Mouse (Mus musculus): ENCODE results near the gene Morn3.

Gene Morn3

DNA sequence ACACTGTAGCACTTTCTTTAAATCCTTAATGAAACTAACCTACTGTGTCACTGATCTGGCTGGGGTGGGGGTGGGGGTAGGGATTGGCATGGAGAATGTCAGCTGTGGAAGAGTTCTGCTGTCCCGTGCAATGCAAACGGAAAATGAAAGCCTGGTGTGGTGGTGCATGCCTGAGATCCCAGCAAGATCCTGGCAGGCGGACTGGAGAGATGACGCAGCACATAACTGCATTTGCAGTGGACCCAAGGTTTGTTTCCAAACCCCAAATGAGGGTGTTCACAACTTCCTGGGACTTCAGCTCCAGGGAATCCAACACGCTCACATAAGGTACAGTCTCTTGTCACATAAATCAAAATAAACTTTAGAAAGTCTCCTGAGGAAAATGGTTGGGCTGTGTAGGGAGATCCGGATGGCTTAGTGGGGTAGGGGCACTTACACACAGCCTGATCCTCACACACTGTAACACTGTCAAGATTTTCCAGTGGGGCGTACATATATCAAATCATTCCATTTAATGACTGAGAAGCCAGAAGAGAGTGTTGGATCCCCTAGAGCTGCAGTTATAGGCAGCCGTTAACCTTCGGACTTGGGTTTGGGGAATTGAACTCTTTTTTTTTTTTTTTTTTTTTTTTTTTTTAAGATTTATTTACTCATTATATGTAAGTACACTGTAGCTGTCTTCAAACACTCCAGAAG, 14.0 kb upstream of the Morn3 start:
- DNase-seq (ENCODE audit: low spot score in 2 of 2), result peak; percentile 34 to 50

DNA sequence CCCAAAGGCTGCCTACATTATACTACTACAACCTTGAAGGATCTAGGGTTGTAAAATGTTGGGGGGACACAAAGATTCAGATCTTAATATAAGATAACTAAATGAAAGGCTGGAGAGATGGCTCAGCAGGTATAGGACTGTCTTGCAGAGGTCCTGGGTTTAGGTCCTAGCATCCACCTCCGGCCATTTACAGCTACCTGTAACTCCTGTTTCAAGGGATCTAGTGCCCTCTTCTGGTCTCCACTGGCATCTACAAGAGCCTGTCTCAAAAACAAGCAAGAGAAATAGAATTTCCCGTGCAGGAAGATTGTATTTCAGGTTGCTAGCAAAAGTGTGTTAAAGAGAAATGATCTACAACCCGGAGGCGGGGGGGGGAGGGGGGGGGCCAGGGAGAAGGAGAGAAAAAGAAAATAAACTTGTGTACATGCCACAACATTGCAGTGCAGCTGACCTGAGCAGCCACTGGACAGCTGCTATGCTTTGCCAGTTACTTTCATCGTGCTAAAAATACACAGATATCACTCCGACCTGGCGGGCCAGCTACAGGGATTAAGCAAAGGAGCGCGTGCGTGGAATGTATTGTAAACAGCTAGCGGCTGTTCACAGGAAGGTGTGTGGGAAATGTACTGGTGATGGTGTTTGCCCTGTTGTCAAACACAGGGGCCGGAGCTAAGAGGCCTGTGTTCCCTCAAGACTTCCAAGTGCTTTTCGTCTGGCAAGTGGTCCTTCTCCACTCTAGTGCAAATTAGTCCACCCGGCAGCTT, 13.1 kb upstream of the Morn3 start:
- peak; percentile 61 to 73 for DNase-seq (ENCODE audit: low spot score in 2 of 2)

DNA sequence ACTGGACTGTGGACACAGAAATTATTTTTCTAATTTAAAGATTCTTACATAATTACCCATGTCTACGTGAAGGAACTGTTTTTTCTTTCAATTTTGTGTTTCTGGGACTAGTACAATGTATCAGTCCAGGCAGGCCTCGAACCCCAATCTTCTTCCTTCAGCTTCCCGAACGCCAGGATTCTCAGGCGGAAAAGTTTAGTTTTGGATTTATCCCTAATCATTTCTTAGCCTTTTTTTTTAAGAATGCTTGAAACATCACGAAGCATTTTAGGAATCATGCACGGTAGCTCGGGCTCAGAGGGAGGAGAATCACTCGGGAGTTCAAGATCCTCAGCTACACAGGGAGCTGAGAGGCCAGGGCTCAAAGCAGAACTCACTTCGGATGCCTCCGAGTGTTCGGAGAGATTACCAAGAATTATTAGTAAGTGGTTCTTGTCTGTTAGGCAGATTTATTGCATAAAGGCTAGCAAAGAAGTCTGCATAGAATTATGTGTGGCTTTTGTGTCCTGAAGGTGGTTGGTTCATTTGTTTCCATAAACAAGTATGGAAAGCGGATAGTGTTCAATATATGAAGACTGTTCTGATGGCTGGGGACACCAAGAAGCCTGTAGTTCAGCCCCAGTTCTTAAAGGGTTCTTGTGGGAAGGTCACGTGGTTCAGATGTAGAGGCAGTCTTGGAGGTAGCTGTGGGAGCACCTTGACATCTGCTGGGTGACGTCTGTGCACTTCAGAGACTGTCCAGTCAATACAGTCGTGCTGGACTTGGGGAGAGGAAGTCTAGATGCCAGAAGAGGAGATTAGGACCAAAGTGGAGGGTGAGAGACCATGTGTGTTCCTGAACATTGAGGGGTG, 11.7 kb upstream of the Morn3 start:
- no peak for DNase-seq (ENCODE audit: low spot score in 2 of 2)

DNA sequence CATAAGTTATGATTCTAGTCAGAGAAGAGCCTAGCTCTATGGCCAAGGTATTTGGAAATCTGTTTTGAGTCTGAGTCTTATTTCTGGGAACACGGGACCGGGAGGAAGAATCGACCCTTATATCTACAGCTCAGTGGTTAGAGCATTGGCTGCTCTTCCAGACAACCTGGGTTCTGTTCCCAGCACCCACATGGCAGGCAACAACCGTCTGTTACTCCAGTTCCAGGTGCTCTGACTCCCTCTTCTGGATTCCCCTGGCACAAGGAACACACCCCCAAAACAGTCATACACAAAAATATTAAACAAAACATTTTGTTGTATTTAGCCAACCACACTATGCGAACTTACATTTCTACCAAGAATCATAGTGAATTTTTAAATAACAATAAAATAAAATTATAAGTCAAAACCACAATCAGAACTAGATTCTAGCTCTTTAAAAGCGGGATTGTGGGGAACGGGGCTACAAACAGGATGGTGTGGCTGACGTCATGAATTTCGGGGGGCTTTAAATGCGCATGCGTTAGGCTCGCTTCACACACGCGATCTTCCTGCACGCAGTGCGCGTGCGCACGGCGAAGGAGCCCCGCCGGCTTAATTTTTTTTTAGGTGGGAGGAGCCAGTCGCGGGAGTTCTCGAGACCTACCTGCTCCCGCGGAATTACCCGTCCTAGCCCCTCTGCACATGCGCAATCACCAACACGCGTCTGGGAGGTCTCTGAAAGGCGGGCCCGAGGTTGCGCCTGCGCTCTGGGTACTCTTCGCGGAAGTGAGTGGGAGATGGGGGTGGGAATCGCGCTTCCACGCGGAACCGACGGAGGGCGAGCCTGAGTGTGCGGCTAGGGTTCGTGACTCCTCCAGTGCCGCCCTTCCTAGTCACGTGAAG, 10.8 kb upstream of the Morn3 start:
- DNase-seq (ENCODE audit: low spot score in 2 of 2), result peak; percentile 99 to 100

DNA sequence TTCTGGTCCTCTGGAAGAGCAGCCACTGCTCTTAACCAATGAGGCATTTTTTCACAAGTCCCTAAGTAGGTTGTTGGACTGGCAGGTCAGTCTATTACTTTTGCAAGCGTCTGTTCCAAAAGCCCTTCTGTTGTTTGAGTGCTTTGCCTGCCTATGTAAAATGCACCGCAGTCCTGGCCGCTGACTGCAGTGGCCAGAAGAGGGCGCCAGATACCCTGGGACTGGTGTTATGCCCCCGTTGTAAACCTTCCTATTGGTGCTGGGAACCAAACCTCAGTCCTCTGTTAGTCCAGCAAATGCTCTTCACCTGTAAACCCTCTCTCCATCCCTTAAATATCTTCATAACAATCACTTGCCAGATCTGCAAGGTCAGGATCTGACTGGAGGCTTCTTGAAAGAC, 4.9 kb upstream of the Morn3 start:
- DNase-seq (ENCODE audit: low spot score in 2 of 2), result no peak

- DNase-seq (ENCODE audit: low spot score in 2 of 2), result peak in 1 of 2 experiments; percentile 45
These were observed 4.1 kb upstream of the Morn3 start for GRCm38 (mm10) chr5:123050918-123051317.

DNA sequence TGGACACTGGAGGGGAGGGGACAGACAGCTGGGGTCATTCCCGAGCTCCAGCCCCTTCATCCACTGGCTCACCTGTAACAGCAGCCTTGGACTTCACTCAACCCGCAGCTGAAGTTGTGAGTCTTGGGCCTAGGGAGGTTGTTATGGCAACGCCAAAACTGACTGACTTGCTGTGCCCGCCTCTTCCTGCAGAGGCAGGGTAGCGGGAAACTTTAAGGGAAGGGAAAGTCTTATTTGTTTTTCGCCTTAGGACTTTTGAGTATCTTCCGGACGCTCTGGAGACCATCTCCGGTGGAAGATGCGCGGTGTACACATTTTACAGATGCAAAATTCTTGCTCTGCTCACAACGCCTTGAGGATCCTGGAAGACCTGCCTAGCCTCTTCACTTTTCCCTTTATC, 2.5 kb upstream of the Morn3 start:
- DNase-seq (ENCODE audit: low spot score in 2 of 2), result peak in 1 of 2 experiments; percentile 22

DNA sequence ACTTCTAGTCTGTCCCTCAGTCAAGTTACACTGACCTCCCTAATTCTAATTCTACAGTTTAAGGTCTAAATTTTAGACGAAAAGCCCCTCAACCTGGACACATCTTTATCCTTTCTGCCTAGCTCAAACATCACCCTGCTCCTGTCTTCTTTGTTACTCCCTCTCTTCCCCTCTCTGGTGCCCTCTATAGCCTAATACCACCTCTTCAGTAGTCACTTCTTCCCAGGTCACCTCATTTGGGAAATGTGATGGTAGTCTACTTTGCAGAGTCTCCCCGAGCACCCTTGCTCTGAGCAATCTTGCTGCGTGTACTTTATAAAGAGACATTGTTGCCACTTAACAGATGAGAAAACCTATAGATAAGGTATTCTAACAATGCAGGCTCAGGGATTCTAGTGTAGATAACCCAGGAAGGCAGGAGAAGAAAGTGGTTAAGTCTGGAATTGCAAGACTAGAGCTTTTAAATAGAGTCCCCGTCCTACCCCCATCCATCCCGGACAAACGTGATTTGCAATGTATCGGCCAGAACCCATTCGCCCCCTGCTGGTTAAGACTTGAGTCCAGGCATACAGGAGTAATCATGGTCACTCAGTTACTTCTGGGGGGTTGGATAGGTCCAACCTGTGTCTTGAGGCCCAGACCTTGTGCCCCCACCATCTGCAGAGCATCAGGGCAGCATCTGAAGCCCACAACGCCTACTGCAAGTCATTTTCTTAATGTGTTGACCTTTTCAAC, 1.1 kb downstream of the Morn3 start:
- peak; percentile 55 to 75 for DNase-seq (ENCODE audit: low spot score in 2 of 2)

GRCm38 (mm10) chr5:123043856-123044255, 3.0 kb downstream of the Morn3 start:
- no peak for DNase-seq (ENCODE audit: low spot score in 2 of 2)

GRCm38 (mm10) chr5:123040796-123041195, 6.0 kb downstream of the Morn3 start:
- DNase-seq (ENCODE audit: low spot score in 2 of 2), result no peak

DNA sequence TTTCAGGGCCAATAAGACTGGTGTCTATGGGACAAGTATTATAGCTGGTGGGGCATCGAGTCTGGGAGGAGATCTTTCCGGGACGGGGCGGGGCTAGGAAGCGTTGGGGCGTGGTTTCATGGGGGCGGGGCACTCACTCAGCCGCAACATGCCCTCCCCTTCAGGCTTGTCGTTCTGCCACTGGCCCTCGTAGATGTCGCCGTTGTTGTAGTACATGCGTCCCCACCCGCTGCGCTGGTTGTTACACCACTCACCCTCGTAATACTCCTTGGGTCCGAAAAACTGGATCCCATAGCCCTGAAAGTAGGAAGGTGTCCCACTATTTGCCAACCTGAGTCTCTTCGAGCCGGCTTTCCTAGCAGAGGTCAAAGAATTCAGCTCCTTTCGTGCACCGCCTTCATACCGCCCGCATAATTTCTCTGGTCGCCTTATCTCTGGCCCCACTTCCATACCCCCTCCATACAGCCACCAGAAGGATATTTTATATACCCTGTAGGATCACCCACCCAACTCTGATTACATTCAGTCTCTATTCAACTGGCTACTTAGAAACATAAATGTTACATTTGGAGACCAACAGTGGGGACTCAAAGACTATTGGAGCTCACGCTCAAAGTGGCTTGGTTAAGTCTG, 7.6 kb downstream of the Morn3 start:
- DNase-seq (ENCODE audit: low spot score in 2 of 2), result peak; percentile 77 to 80

DNA sequence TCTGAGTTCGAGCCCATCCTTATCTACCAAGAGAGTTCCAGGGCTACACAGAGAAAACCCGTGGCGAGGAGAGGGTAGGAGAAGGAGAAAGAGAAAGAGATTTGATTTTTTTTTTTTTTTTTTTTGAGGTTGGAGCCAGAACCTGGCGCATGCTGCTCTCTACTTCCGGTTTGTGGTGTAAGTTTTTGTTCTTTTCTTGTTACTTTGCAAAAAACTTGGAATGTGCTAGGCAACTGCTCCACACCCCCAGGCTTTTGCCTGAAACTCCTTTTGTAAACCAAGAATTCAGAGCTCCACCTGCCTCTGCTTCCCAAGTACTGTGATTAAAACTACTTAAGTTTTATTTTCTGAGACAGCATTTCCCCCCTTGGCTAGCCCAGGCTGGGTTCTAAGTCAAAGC, 8.7 kb downstream of the Morn3 start:
- no peak for DNase-seq (ENCODE audit: low spot score in 2 of 2)

DNA sequence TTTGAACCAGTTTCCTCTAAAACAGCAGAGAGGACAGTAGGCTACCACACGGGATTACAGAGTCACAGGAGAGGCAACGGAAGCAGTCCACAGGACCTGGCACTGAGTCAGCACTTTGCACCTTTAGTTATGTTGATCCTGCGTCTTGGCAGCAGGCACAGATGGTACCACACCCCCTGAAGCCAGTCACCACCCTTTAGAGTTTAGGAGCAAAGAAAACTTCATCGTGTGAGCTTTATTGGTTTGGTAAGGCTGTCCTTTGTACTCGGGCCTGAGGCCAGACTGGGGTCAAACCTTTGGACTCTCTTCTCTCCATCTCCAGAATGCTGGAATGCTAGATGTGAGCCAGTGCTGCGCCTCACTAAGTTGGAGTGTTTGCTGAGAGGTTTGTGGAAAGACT, 11.3 kb downstream of the Morn3 start:
- no peak for DNase-seq (ENCODE audit: low spot score in 2 of 2)

GRCm38 (mm10) chr5:123035089-123035488, 11.7 kb downstream of the Morn3 start:
- DNase-seq (ENCODE audit: low spot score in 2 of 2), result no peak

GRCm38 (mm10) chr5:123033646-123034160, 13.1 kb downstream of the Morn3 start:
- no peak for DNase-seq (ENCODE audit: low spot score in 2 of 2)

GRCm38 (mm10) chr5:123031312-123031711, 15.5 kb downstream of the Morn3 start:
- DNase-seq (ENCODE audit: low spot score in 2 of 2), result no peak

DNA sequence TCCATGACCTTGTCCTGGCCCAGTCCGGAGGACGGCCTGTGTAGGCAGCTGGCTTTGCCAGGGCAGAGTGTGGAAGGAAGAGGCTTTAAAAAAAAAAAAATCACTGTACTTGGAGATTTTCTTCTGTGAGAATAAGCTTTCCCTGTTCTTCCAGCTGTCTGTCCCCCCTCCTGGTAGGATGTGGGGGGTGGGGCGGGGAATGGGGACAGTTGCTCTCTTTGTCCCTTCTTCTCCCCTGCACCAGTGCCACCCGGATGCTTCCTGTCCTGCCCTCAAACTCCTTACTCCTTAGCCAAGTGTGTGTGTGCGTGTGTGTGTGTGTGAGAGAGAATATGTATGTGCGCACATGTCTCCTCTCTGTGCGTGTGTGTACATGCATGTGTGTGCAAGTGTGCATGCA, 17.1 kb downstream of the Morn3 start:
- DNase-seq (ENCODE audit: low spot score in 2 of 2), result no peak

- DNase-seq (ENCODE audit: low spot score in 2 of 2), result no peak
These were observed 19.4 kb downstream of the Morn3 start for GRCm38 (mm10) chr5:123027436-123027835.

DNA sequence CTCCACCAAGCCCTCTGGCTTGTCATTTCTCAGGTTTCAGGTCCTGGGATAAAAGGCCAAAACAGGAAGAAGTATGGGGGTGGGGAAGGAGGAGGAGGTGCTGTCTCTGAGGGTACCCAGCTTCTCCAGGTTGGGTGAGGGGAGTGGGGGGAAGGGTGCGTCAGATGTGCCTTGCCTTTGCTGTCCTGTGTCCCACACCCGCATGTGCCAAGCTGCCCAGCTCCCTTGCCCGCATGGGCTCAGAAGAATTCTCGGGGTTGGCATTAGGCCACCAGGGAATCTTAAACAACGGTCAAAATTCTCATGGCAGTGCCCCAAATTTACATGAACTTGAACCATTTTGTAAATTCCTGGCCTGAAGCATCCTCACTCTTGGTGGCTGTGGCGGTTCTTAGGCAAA, 20.4 kb downstream of the Morn3 start:
- no peak for DNase-seq (ENCODE audit: low spot score in 2 of 2)

All from heart, adult 9 months (tissue).